Mouse (Mus musculus): Measurements from ENCODE around the gene Tas2r114.

Tas2r114 gene

DNA sequence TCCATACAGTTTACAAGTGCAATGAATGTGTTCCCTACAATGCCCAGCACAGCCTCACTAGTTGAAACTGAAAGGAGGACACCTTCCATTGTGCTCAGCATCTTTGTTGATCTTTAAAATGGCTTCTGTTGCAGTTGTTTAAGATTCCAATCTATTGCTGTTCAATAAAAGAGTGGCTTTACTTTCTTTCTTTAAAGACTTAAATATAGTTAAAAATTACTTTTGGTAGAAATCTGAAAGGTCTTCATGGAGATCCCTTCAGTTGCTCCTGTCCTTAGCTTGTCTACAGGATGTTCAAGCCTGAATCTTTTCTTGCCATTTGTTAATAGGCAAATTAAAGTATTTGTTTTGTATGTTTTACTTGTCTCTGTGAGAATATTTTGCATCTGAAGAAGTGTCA lies at the start of gene Tas2r114:
TSS of gene Tas2r114 (minus strand) at position 101 of the 400 bp plus-strand sequence.

DNA sequence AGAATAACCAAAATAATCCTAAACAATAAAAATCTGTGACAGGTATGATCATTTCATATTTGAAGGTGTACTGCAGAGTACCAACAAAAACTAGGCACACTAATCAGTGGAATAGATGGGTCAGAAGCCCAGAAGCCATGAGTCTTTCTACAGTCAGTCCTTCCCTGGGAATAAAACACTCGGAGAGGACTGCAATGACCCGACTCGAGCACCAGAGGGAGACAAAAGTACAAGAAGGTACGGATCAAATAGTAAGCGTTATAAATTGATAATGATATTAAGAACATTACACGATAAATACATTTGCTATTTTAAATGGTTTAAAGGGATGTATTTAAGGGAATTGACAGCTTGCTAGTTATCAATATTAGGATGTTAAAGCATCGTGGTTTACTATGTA lies 22.9 kb upstream of the Tas2r114 start:
- WGBS, result 46% methylated on average over 7 of the region's 7 CpGs

GRCm38 (mm10) chr6:131687395-131687794 lies 2.5 kb downstream of the Tas2r114 start, which contains the start of gene Tas2r105:
Gene Tas2r105, minus strand, starts transcription at chr6:131687495.
- WGBS, result 76% methylated on average over 1 of the region's 1 CpGs

DNA sequence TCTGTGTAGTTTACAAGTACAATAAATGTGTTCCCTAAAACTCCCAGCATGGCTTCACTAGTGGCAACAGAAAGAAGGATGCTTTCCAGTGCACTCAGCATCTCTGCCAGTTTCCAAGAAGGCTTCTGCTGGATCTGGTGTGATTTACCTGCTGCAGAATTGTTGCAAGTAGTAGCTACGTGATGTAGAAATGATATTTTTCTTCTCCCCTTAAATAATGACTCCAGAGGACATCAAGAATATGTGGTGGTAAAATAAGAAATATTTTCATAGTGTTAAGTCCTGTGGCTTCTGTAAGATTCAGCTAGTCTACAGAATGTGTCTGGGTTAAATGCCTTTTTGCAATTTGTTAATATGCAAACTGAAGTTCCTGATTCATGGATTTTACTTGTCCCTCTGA lies 4.2 kb downstream of the Tas2r114 start, which contains the start of gene Tas2r104:
TSS of gene Tas2r104 (minus strand) at position 101 of the 400 bp plus-strand sequence.
- 70% methylated on average over 1 of the region's 1 CpGs for WGBS

GRCm38 (mm10) chr6:131678786-131679185 lies 11.1 kb downstream of the Tas2r114 start, which contains the start of gene Tas2r106:
Gene Tas2r106, minus strand, starts transcription at chr6:131678886.
- WGBS, result 75% methylated on average over 3 of the region's 3 CpGs

GRCm38 (mm10) chr6:131660049-131660448 lies 29.8 kb downstream of the Tas2r114 start, which contains the start of gene Tas2r107:
Gene Tas2r107, minus strand, starts transcription at chr6:131660149.

